Mouse (Mus musculus) urinary bladder, adult 18-20 months (tissue): ENCODE data around the gene Pnpla5.

ENCODE experiments used
- DNase-seq, 2 experiments: peaks; one replicate each; pipeline ENCODE4 v3.0.0; 2022; ENCODE audit warnings: low spot score in 2 of 2, mixed read lengths in 2 of 2

Pnpla5 gene

GRCm38 (mm10) chr15:84065701-84066100, 57.3 kb downstream of the Pnpla5 start:
- DNase-seq: no peak

GRCm38 (mm10) chr15:84065140-84065539, 57.8 kb downstream of the Pnpla5 start, which contains the start of gene Efcab6:
Gene Efcab6 (minus strand): TSS chr15:84065379.
- no peak for DNase-seq
